Mouse (Mus musculus): ENCODE measurements around the gene Cdkn2b.

The Cdkn2b gene

GRCm38 (mm10) chr4:89289028-89289427 is 21.8 kb downstream of the Cdkn2b start:
- no peak for DNase-seq

GRCm38 (mm10) chr4:89286566-89286965 is 24.3 kb downstream of the Cdkn2b start:
- DNase-seq = no peak

- DNase-seq = no peak
These were observed 25.2 kb downstream of the Cdkn2b start for GRCm38 (mm10) chr4:89285688-89286087.

GRCm38 (mm10) chr4:89282661-89283060 is 28.2 kb downstream of the Cdkn2b start:
- DNase-seq = no peak

GRCm38 (mm10) chr4:89282036-89282566 is 28.7 kb downstream of the Cdkn2b start:
- peak; percentile 83 for DNase-seq

- no peak for DNase-seq
These were observed 29.6 kb downstream of the Cdkn2b start for GRCm38 (mm10) chr4:89281236-89281635.

GRCm38 (mm10) chr4:89279641-89280040 is 31.2 kb downstream of the Cdkn2b start:
- DNase-seq = no peak

- no peak for DNase-seq
These were observed 33.4 kb downstream of the Cdkn2b start for GRCm38 (mm10) chr4:89277381-89277940.

GRCm38 (mm10) chr4:89276669-89277219 is 34.1 kb downstream of the Cdkn2b start:
- DNase-seq = no peak

GRCm38 (mm10) chr4:89275811-89276584 is 34.8 kb downstream of the Cdkn2b start:
- DNase-seq = no peak

GRCm38 (mm10) chr4:89274829-89275548 is 35.9 kb downstream of the Cdkn2b start:
- peak; percentile 46 for DNase-seq

GRCm38 (mm10) chr4:89274006-89274405 is 36.8 kb downstream of the Cdkn2b start:
- DNase-seq = peak; percentile 54

- no peak for DNase-seq
These were observed 37.3 kb downstream of the Cdkn2b start for GRCm38 (mm10) chr4:89273585-89273984.

GRCm38 (mm10) chr4:89272961-89273540 is 37.8 kb downstream of the Cdkn2b start:
- peak; percentile 36 for DNase-seq

- DNase-seq = peak; percentile 41
These were observed 38.6 kb downstream of the Cdkn2b start for GRCm38 (mm10) chr4:89272101-89272718.

GRCm38 (mm10) chr4:89257768-89258167 is 53.1 kb downstream of the Cdkn2b start:
- no peak for DNase-seq

All from retina, postnatal 1 day (tissue).